Mouse (Mus musculus): ENCODE data around the gene Phldb2.

The Phldb2 gene

GRCm38 (mm10) chr16:45729163-45729562, 224.2 kb downstream of the Phldb2 start:
- DNase-seq (ENCODE audit: low spot score in 2 of 2) = no peak

- DNase-seq (ENCODE audit: low spot score in 2 of 2) = no peak
Measured at GRCm38 (mm10) chr16:45724742-45725102, 228.7 kb downstream of the Phldb2 start.

DNA sequence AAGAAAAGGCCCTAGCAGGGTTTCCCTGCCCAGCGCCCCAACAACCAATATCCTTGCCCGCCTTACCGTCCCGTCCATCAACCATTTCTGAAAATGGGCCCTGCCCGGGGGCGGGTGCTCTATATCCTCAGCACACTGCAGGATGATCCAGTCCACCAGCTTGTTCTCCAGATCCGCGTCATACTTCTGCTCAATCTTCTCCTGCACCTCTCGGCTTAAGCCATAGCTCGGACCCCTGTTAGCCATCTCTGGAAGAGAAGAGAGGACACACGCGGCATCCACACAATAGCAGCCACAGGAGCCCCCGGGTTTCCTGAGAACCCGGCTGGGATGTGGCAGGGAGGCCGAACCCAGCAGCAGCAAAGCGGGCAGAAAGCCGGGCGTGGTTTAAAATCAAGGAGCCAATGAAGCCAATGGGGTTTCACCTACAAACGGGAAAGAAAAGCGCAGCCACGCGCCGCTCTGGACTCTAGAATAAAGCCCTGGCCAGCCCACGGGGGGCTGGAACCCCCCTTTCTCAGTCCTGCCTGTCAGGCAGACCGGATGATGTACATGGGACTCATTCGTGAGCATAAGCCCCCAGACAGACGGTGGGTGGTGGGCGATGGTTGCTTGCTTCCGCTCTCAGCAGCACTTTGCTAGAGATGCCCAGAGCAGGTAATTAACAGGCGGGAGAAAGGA, 229.2 kb downstream of the Phldb2 start, which contains the start of gene Tagln3:
Gene Tagln3 (minus strand): TSS at position 548 of the 681 bp plus-strand sequence.
- no peak for DNase-seq (ENCODE audit: low spot score in 2 of 2)

DNA sequence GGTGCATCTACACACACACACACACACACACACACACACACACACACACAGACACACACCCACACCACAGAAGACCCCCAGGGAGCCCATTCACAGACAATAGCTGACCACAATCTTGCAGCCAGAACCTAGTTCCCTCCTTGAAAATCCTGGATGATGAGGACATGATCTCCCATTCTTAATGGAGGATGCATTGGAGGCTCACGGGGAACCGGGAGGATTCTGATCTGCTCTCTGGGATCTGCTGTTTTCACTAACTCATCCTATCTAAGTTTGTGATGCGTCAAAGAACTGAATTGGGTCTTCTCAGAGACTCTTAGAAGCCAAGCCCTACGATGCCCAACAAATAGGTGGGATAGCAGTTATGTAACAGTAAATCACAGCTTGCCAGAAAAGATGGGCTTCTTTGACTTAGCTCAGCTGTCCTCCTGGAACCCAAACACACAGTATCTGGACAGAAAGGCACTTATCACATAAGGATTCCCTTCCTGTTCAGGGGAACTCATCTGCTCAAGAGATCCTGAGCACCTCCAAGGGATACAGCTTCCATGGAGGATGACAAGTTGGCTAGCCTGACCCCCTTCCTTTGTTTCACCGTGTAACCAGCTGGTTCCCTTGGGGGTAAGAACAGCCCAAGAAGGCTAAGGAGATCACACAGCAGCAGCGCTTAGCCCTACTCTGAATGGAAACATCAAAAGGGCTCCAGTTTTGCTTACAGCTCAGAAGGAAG, 230.1 kb downstream of the Phldb2 start:
- DNase-seq (ENCODE audit: low spot score in 2 of 2) = no peak

DNA sequence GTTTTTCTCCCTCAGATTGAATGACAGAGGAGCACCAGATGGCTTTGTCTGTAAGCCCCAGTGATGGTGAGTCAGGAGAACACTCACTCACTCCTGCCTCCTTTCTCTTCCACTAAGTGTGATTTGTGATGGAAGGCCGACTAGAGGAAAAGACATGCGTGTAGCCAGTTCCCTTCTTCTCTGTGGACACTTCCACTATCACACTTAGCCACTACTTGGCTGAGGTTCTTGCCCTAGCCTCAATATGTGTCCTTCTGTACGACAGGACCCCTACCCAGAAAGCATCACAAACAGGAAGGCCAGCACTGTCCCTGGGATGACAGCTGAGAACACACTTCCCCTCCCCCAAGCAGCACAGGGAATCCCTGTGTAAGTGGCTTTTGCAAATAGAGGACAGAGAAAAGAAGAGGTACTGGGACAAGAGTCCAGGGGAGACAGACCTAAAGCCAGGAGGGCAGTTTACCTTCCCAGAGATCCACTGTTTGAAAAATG, 230.9 kb downstream of the Phldb2 start:
- no peak for DNase-seq (ENCODE audit: low spot score in 2 of 2)

GRCm38 (mm10) chr16:45720022-45720630, 233.3 kb downstream of the Phldb2 start:
- DNase-seq (ENCODE audit: low spot score in 2 of 2) = no peak

DNA sequence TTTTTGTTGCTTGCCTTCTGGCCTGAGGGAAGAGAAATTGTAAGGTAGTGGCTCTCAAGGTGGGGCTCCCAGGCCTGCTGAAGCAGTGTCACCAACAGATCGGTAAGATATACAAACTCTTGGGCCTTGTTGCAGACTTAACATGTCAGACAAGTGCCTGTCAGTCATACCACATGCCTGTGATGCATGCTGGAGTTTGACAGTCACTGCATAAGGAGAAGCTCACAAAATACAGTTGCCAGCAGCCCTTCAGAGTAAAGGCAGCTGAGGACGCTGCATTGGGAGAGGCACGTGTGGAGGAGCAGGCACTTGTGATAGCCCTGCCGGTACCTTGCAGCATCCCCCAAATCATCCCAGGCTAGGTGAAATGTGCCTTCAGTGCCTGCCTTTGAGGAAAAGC, 235.1 kb downstream of the Phldb2 start:
- no peak for DNase-seq (ENCODE audit: low spot score in 2 of 2)

- DNase-seq (ENCODE audit: low spot score in 2 of 2) = no peak
Measured at GRCm38 (mm10) chr16:45714489-45715150, 238.8 kb downstream of the Phldb2 start.

DNA sequence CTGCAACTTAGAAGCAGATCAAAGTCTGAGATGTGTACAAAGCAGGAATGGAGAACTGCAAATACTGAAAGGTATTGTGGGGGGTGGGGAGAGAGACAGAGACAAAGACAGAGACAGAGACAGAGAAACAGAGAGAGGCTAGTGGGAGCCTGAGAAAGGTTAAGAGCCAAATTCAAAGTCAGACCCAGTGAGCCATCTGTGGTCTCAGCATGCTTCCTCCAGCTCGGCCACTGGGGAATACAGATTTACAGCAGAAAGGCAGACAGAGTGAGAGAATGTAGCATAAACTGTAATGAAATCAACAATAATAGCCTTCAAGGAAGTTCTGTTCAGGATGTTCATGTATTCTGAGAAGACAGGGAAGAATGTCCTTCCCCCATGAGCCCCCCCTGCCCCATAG, 239.5 kb downstream of the Phldb2 start:
- no peak for DNase-seq (ENCODE audit: low spot score in 2 of 2)

DNA sequence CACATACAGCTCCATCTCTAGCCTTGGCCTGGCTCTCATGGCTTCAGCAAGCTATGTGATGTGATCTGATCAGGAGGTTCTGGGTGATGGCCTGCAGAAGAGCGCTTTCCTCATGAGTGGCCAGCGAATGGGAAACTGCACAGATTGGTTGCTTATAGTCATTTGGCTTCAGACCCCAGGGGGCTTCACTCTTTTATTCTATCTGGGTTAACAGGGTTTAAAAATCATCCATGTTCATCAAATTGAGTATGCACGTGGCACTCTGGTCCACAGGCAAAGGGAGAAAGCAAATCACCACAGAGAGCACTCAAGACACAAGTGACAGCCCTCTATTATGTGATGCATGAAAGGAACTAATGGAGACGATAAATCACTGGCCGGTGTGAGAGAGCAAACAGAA, 240.1 kb downstream of the Phldb2 start:
- no peak for DNase-seq (ENCODE audit: low spot score in 2 of 2)

- no peak for DNase-seq (ENCODE audit: low spot score in 2 of 2)
Measured at GRCm38 (mm10) chr16:45711263-45711662, 242.1 kb downstream of the Phldb2 start.

GRCm38 (mm10) chr16:45699301-45699700, 254.1 kb downstream of the Phldb2 start:
- no peak for DNase-seq (ENCODE audit: low spot score in 2 of 2)

DNA sequence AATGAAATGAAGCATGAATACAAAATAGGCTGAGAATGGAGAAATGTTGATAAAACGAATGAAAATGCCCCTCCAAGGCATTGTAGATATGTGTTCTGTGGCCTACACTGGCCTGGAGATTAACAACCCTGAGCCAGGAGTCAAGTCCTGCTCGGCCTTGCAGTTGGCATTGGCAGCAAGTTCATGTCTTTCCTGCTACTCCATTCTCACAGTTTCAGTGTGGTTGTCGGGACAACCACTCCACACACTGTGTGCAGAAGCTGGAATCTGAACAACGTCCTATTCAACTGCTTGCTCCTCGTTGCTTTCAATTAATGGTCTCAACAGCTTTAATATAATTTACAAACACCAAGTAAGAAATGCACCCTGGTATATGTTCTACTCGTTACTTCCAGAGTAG, 255.4 kb downstream of the Phldb2 start:
- no peak for DNase-seq (ENCODE audit: low spot score in 2 of 2)
